Mouse (Mus musculus): ENCODE results near the gene Krt72. TPM values are rescaled to one million over a fixed set of nuclear protein-coding genes. Genes with fewer than 3 reads are reported as not detected.

Gene Krt72
- polyA plus RNA-seq (2012; ENCODE audit: insufficient read depth, insufficient read length, missing spikeins): not detected in 2 replicates

GRCm38 (mm10) chr15:101786360-101786759, at the start of gene Krt72:
Gene Krt72 (minus strand): TSS chr15:101786460.
- no peak within 1 kb of the TSS for H3K4me3 ChIP-seq (ENCODE audit: insufficient read depth, low read depth, low read length)
- no peak within 1 kb of the TSS for H3K27ac ChIP-seq (replicated peaks; ENCODE audit: low read depth, low read length)
- no peaks in the 10 kb centered on the region for H3K4me1 ChIP-seq (ENCODE audit: control insufficient read depth, insufficient read depth, insufficient read length, low read length)

- Histone ChIP-seq H3K4me3 (ENCODE audit: insufficient read depth, low read depth, low read length) (no peak overlapping the region), H3K27ac (replicated peaks; ENCODE audit: low read depth, low read length) (no peak overlapping the region), H3K4me1 (ENCODE audit: control insufficient read depth, insufficient read depth, insufficient read length, low read length) (no peaks in the 10 kb centered on the region)
These were observed 48.6 kb upstream of the Krt72 start for GRCm38 (mm10) chr15:101834784-101835328.

GRCm38 (mm10) chr15:101833131-101833530, 46.9 kb upstream of the Krt72 start:
- Histone ChIP-seq H3K4me1 (ENCODE audit: control insufficient read depth, insufficient read depth, insufficient read length, low read length) (no peaks in the 10 kb centered on the region), H3K27ac (replicated peaks; ENCODE audit: low read depth, low read length) (no peak overlapping the region), H3K4me3 (ENCODE audit: insufficient read depth, low read depth, low read length) (no peak overlapping the region)

GRCm38 (mm10) chr15:101829441-101829840, 43.2 kb upstream of the Krt72 start:
- Histone ChIP-seq H3K4me1 (ENCODE audit: control insufficient read depth, insufficient read depth, insufficient read length, low read length) (no peaks in the 10 kb centered on the region), H3K4me3 (ENCODE audit: insufficient read depth, low read depth, low read length) (no peak overlapping the region), H3K27ac (replicated peaks; ENCODE audit: low read depth, low read length) (no peak overlapping the region)

GRCm38 (mm10) chr15:101821786-101822185, 35.5 kb upstream of the Krt72 start:
- no peak overlapping the region for H3K27ac ChIP-seq (replicated peaks; ENCODE audit: low read depth, low read length)
- H3K4me3 ChIP-seq (ENCODE audit: insufficient read depth, low read depth, low read length): no peak overlapping the region
- H3K4me1 ChIP-seq (ENCODE audit: control insufficient read depth, insufficient read depth, insufficient read length, low read length): no peaks in the 10 kb centered on the region

- Histone ChIP-seq H3K27ac (replicated peaks; ENCODE audit: low read depth, low read length) (no peak within 1 kb of the TSS), H3K4me1 (ENCODE audit: control insufficient read depth, insufficient read depth, insufficient read length, low read length) (no peaks in the 10 kb centered on the region), H3K4me3 (ENCODE audit: insufficient read depth, low read depth, low read length) (no peak within 1 kb of the TSS)
These were observed 31.6 kb upstream of the Krt72 start, which contains the start of gene Krt2 for GRCm38 (mm10) chr15:101817875-101818274. Gene Krt2 (minus strand): TSS chr15:101818169.

- Histone ChIP-seq H3K4me1 (ENCODE audit: control insufficient read depth, insufficient read depth, insufficient read length, low read length) (no peaks in the 10 kb centered on the region), H3K27ac (replicated peaks; ENCODE audit: low read depth, low read length) (no peak overlapping the region), H3K4me3 (ENCODE audit: insufficient read depth, low read depth, low read length) (no peak overlapping the region)
These were observed 17.0 kb upstream of the Krt72 start for GRCm38 (mm10) chr15:101803052-101803822.

GRCm38 (mm10) chr15:101802296-101802835, 16.1 kb upstream of the Krt72 start, which contains the start of gene Krt73:
Gene Krt73 (minus strand): TSS chr15:101802346.
- no peaks in the 10 kb centered on the region for H3K4me1 ChIP-seq (ENCODE audit: control insufficient read depth, insufficient read depth, insufficient read length, low read length)
- no peak within 1 kb of the TSS for H3K4me3 ChIP-seq (ENCODE audit: insufficient read depth, low read depth, low read length)
- H3K27ac ChIP-seq (replicated peaks; ENCODE audit: low read depth, low read length): no peak within 1 kb of the TSS

- H3K4me3 ChIP-seq (ENCODE audit: insufficient read depth, low read depth, low read length): no peak overlapping the region
- no peaks in the 10 kb centered on the region for H3K4me1 ChIP-seq (ENCODE audit: control insufficient read depth, insufficient read depth, insufficient read length, low read length)
- H3K27ac ChIP-seq (replicated peaks; ENCODE audit: low read depth, low read length): no peak overlapping the region
These were observed 4.6 kb upstream of the Krt72 start for GRCm38 (mm10) chr15:101790867-101791266.

GRCm38 (mm10) chr15:101773420-101773819, 12.8 kb downstream of the Krt72 start:
- Histone ChIP-seq H3K4me1 (ENCODE audit: control insufficient read depth, insufficient read depth, insufficient read length, low read length) (no peaks in the 10 kb centered on the region), H3K4me3 (ENCODE audit: insufficient read depth, low read depth, low read length) (no peak overlapping the region), H3K27ac (replicated peaks; ENCODE audit: low read depth, low read length) (no peak overlapping the region)

- no peak overlapping the region for H3K27ac ChIP-seq (replicated peaks; ENCODE audit: low read depth, low read length)
- no peaks in the 10 kb centered on the region for H3K4me1 ChIP-seq (ENCODE audit: control insufficient read depth, insufficient read depth, insufficient read length, low read length)
- H3K4me3 ChIP-seq (ENCODE audit: insufficient read depth, low read depth, low read length): no peak overlapping the region
These were observed 13.6 kb downstream of the Krt72 start for GRCm38 (mm10) chr15:101772711-101773081.

- Histone ChIP-seq H3K27ac (replicated peaks; ENCODE audit: low read depth, low read length) (no peak overlapping the region), H3K4me1 (ENCODE audit: control insufficient read depth, insufficient read depth, insufficient read length, low read length) (no peaks in the 10 kb centered on the region), H3K4me3 (ENCODE audit: insufficient read depth, low read depth, low read length) (no peak overlapping the region)
These were observed 14.1 kb downstream of the Krt72 start for GRCm38 (mm10) chr15:101772080-101772710.

GRCm38 (mm10) chr15:101770226-101770625, 16.0 kb downstream of the Krt72 start:
- H3K4me3 ChIP-seq (ENCODE audit: insufficient read depth, low read depth, low read length): no peak overlapping the region
- H3K27ac ChIP-seq (replicated peaks; ENCODE audit: low read depth, low read length): no peak overlapping the region
- no peaks in the 10 kb centered on the region for H3K4me1 ChIP-seq (ENCODE audit: control insufficient read depth, insufficient read depth, insufficient read length, low read length)

GRCm38 (mm10) chr15:101742711-101743110, 43.5 kb downstream of the Krt72 start, which contains the start of gene Krt71:
Gene Krt71 (minus strand): TSS chr15:101743109.
- Histone ChIP-seq H3K27ac (replicated peaks; ENCODE audit: low read depth, low read length) (no peak within 1 kb of the TSS), H3K4me3 (ENCODE audit: insufficient read depth, low read depth, low read length) (no peak within 1 kb of the TSS), H3K4me1 (ENCODE audit: control insufficient read depth, insufficient read depth, insufficient read length, low read length) (no peaks in the 10 kb centered on the region)

GRCm38 (mm10) chr15:101737786-101738185, 48.5 kb downstream of the Krt72 start:
- Histone ChIP-seq H3K4me3 (ENCODE audit: insufficient read depth, low read depth, low read length) (no peak overlapping the region), H3K27ac (replicated peaks; ENCODE audit: low read depth, low read length) (no peak overlapping the region), H3K4me1 (ENCODE audit: control insufficient read depth, insufficient read depth, insufficient read length, low read length) (no peaks in the 10 kb centered on the region)

Measured in brown adipose tissue, adult 24 weeks (tissue).